Mouse (Mus musculus) heart, embryonic 16.5 days (tissue): Measurements from ENCODE around the gene Tfdp1. TPM values are rescaled to one million over a fixed set of nuclear protein-coding genes. Genes with fewer than 3 reads are reported as not detected.

ENCODE experiments used
- ATAC-seq: fragments of 200-750 bp; cut with Nextera tagmentation; replicated peaks from 2 replicates; pipeline ENCODE4 v1.8.0; 2017; ENCODE audit warnings: moderate number of reproducible peaks; ENCODE audit not compliant: insufficient read depth, low FRiP score; ENCODE audit errors: extremely low read depth
- H3K27ac ChIP-seq: fragments of 300-500 bp; sonication (generic); 2 replicates; pipeline ENCODE4 v1.5.1; 2014; ENCODE audit warnings: mild to moderate bottlenecking, low read length, control low read depth, moderate library complexity
- H3K27me3 ChIP-seq: fragments of 300-500 bp; sonication (generic); 2 replicates; pipeline ENCODE4 v1.6.1; 2014; ENCODE audit warnings: low read length, mixed read lengths; ENCODE audit not compliant: control insufficient read depth, insufficient read depth
- H3K36me3 ChIP-seq: fragments of 300-500 bp; sonication (generic); 2 replicates; pipeline ENCODE4 v1.6.1; 2014; ENCODE audit not compliant: control insufficient read depth, insufficient read depth
- H3K4me1 ChIP-seq: fragments of 300-500 bp; sonication (generic); 2 replicates; pipeline ENCODE4 v1.6.1; 2014; ENCODE audit warnings: low read length, mixed read lengths; ENCODE audit not compliant: control insufficient read depth, insufficient read depth
- H3K4me2 ChIP-seq: fragments of 300-500 bp; sonication (generic); 2 replicates; pipeline ENCODE4 v1.6.1; 2014; ENCODE audit warnings: low read depth, mild to moderate bottlenecking, control low read depth, low read length
- H3K4me3 ChIP-seq: fragments of 300-500 bp; sonication (generic); 2 replicates; pipeline ENCODE4 v1.5.1; 2014; ENCODE audit warnings: mild to moderate bottlenecking, control low read depth, low read length
- H3K9ac ChIP-seq: fragments of 300-500 bp; sonication (generic); 2 replicates; pipeline ENCODE4 v1.6.1; 2014; ENCODE audit warnings: low read length, control low read depth
- H3K9me3 ChIP-seq: fragments of 300-500 bp; sonication (generic); replicated peaks from 2 replicates; pipeline ENCODE4 v1.6.1; 2016; ENCODE audit warnings: low read length; ENCODE audit not compliant: control insufficient read depth
- WGBS: fragments of 180-500 bp; shearing (Covaris S2); extraction: QIAGEN DNeasy Blood & Tissue Kit; methylation state at CpG from one replicate; pipeline ENCODE4 v1.1.7; 2014; 5-methylcytosine and 5-hydroxymethylcytosine counted together
- polyA plus RNA-seq: library from polyadenylated mRNA; unstranded; fragments of >200 nt; fragmentation: Nextera tagmentation; extraction: Ambion mirVana; gene quantifications from 2 replicates; pipeline ENCODE4 v1.2.1, GENCODE M21; 2015

The Tfdp1 gene
- polyA plus RNA-seq, 1 experiment from 2014 or later: 93.6 TPM

DNA sequence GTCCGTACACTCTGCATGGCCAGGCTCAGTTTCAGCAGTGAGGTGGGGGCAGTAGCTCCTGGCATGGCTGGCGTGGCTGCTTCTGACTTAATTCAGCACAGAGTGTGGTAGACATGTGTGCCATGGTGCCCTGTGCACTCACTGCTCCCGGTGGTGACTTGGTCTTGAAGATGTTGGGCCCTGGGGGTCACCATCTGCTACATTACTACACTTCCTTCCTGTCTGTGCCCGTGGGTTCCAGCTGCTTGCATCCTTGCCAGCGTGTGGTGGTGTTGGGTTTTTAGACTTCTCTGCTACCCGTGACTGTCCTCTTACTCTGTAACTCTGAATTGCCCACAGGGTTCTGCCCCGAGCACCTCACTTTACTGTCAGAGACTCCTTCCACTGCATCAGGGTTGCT, 21.7 kb downstream of the Tfdp1 start:
- H3K27me3 ChIP-seq: no peaks in the 10 kb centered on the region
- no peak overlapping the region for H3K4me2 ChIP-seq
- H3K27ac ChIP-seq: no peak overlapping the region
- H3K36me3 ChIP-seq: peaks cover 68% of the 10 kb centered on the region
- no peaks in the 10 kb centered on the region for H3K4me1 ChIP-seq
- no peaks in the 10 kb centered on the region; the same call in 1 of the 2 replicates for H3K9me3 ChIP-seq
- H3K9ac ChIP-seq: no peak overlapping the region
- 86% methylated on average over 7 of the region's 7 CpGs for WGBS
- no peak for ATAC-seq
- no peak overlapping the region for H3K4me3 ChIP-seq

DNA sequence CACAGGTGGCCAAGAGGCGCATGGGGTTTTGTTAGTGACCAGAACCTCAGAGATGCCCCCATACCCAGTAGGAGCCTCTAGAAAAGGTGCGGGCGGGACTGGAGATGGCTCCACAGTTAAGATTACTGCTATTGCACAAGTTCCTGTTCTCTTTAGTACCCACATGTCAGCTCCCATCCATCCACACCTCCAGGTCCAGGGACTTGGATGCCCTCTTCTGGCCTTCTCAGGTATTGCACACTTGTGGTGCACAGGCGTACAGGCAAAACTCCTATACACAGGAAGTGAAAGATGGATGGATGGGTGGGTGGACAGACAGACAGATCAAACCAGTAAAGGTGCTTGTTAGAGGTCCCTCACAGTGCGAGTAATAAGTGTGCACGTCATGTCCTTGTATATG, 23.3 kb downstream of the Tfdp1 start:
- Histone ChIP-seq H3K9ac (no peak overlapping the region), H3K27me3 (no peaks in the 10 kb centered on the region), H3K4me2 (no peak overlapping the region), H3K4me1 (no peaks in the 10 kb centered on the region), H3K4me3 (no peak overlapping the region), H3K27ac (no peak overlapping the region), H3K9me3 (no peaks in the 10 kb centered on the region; the same call in 1 of the 2 replicates), H3K36me3 (peaks cover 74% of the 10 kb centered on the region)
- no peak for ATAC-seq
- 98% methylated on average over 6 of the region's 6 CpGs for WGBS

DNA sequence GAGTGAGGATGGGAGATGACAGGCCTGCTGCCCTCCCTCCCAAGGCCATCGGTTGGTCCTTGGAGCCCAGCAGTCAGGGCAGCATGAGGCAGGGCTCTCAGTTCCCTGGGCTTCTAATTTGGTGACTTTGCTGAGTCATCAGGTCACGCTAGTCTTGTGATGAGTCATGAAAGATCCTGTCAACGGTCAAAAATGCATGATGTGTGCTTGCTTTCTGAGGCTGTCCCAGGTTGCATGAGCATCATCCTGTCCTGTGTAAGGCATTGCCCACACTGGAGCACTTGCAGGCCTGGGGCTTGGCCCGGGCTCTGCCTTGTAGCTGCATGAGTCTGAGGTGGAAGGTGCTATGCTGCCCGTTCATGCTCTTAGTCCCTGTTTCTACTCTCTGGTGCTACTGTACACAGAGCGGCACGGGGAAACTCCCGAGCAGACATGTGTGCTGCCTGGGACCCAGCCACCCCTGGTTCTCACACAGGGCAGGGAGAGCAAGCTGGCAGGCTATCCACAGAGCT, 34.7 kb downstream of the Tfdp1 start:
- ATAC-seq: no peak
- Histone ChIP-seq H3K36me3 (peaks cover 62% of the 10 kb centered on the region), H3K4me2 (no peak overlapping the region), H3K27me3 (no peaks in the 10 kb centered on the region), H3K9ac (no peak overlapping the region), H3K4me1 (no peaks in the 10 kb centered on the region), H3K4me3 (no peak overlapping the region), H3K27ac (no peak overlapping the region), H3K9me3 (no peaks in the 10 kb centered on the region)
- WGBS: 77% methylated on average over 8 of the region's 8 CpGs

DNA sequence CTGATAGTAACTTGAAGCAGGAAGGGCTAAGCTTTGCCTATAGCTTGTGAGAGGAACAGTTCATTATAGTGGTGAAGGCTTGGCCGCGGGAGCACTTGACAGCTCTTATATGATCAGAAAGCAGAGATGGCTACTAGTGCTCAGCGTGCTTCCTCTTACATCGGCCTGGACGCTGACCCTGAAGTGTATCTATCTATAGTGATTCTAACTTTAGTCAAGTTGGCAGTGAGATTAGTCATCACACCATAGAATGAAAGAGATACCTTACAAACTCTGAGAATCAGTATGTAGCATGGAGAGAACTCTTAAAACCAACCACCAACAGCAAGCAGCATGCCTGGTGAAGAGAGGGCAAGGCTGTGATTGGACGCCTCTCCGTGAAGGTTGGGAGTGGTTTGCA, 43.1 kb downstream of the Tfdp1 start:
- Histone ChIP-seq H3K4me1 (no peaks in the 10 kb centered on the region), H3K36me3 (peaks cover 9% of the 10 kb centered on the region), H3K27me3 (no peaks in the 10 kb centered on the region), H3K9me3 (no peaks in the 10 kb centered on the region), H3K4me3 (no peak overlapping the region), H3K9ac (no peak overlapping the region), H3K27ac (no peak overlapping the region), H3K4me2 (no peak overlapping the region)
- 64% methylated on average over 7 of the region's 7 CpGs for WGBS
- no peak for ATAC-seq

DNA sequence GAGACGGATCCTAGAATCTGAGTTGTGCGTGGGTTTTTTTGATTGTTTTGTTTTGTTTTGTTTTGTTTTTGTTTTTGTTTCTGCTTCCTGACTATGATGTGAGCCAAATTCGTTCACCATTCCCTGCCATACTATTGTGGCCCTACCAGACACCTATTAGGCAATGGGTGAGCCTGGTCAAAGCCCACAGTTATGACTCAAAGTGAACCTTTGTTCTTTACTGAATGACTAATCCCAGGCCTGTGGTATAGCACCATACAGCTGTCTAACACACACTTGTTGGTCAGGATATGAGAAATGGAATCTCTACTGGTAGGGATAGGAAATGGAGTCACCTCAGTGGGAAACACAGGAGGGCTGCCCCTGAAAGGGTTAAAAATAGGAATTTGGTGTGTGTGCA, 44.0 kb downstream of the Tfdp1 start:
- ATAC-seq: no peak
- peaks cover 9% of the 10 kb centered on the region for H3K36me3 ChIP-seq
- no peaks in the 10 kb centered on the region for H3K27me3 ChIP-seq
- H3K4me2 ChIP-seq: no peak overlapping the region
- WGBS: 82% methylated on average over 3 of the region's 3 CpGs
- no peak overlapping the region for H3K27ac ChIP-seq
- no peaks in the 10 kb centered on the region for H3K4me1 ChIP-seq
- H3K9ac ChIP-seq: no peak overlapping the region
- H3K9me3 ChIP-seq: no peaks in the 10 kb centered on the region
- no peak overlapping the region for H3K4me3 ChIP-seq

DNA sequence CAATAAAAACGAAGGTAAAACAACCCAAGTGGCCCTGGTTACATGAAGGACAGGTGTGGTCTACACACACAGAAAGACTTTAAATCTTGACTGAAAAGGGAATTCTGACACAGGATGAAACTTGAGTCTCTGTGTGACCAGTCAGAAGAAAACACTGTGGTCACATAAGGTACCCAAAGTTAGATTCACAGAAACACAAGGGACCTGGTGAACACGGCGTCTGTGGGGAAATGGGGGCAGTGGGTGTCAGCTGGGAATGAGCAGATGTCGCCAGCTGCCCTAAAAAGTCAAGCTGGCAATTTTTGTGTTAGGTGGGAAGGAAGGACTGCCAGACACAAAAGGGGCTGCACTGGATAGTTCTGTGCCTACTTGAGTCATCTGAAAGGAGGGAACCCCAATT, 44.4 kb downstream of the Tfdp1 start:
- Histone ChIP-seq H3K27me3 (no peaks in the 10 kb centered on the region), H3K9me3 (no peaks in the 10 kb centered on the region), H3K4me1 (no peaks in the 10 kb centered on the region), H3K4me3 (no peak overlapping the region), H3K4me2 (no peak overlapping the region), H3K9ac (no peak overlapping the region), H3K36me3 (peaks cover 9% of the 10 kb centered on the region), H3K27ac (no peak overlapping the region)
- 91% methylated on average over 4 of the region's 4 CpGs for WGBS
- no peak for ATAC-seq

DNA sequence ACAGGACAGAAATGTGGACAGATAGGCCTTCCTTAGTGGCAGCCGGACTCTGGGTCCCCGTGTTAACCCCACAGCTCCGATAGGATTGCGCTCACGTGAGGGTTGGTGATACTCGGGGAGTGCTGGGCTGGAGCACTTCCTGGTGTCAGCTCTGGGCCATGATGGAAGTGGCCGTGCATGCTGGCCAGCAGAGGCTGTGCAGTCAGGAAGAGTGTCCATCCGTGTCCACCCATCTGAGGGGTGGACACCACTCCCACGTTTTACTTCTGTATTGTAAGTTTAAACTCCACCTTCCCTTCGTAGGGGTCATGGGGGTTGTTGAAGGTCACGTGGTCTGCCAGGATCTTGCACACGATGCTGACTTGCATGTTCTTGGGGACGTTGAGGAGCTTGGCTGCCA, 47.8 kb downstream of the Tfdp1 start:
- Histone ChIP-seq H3K4me3 (no peak overlapping the region), H3K4me2 (no peak overlapping the region), H3K9me3 (no peaks in the 10 kb centered on the region), H3K27me3 (no peaks in the 10 kb centered on the region), H3K9ac (no peak overlapping the region), H3K36me3 (no peaks in the 10 kb centered on the region), H3K4me1 (no peaks in the 10 kb centered on the region), H3K27ac (no peak overlapping the region)
- WGBS: 71% methylated on average over 13 of the region's 13 CpGs
- no peak for ATAC-seq

DNA sequence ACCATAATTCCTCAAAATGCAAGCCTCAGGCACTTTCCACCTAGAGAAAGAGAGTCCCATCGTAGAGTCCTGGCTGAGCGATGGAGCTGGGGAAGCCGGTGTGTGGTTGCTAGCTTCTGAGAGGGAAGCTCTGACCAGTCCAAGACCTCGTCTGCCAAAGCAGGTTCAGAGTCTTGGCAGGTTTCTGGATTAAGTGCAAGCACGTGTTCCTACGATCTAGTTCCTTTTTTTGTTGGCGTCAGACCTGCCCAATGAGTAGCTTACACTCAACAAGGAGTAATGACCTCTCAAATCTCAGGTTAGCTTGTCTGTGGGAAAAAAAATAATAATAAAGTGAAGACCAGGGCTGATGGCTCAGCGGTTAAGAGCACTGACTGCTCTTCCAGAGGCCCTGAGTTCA, 49.2 kb downstream of the Tfdp1 start:
- Histone ChIP-seq H3K9ac (no peak overlapping the region), H3K27me3 (no peaks in the 10 kb centered on the region), H3K36me3 (no peaks in the 10 kb centered on the region), H3K4me3 (no peak overlapping the region), H3K4me1 (no peaks in the 10 kb centered on the region), H3K9me3 (no peaks in the 10 kb centered on the region), H3K27ac (no peak overlapping the region), H3K4me2 (no peak overlapping the region)
- 80% methylated on average over 8 of the region's 8 CpGs for WGBS
- no peak for ATAC-seq

DNA sequence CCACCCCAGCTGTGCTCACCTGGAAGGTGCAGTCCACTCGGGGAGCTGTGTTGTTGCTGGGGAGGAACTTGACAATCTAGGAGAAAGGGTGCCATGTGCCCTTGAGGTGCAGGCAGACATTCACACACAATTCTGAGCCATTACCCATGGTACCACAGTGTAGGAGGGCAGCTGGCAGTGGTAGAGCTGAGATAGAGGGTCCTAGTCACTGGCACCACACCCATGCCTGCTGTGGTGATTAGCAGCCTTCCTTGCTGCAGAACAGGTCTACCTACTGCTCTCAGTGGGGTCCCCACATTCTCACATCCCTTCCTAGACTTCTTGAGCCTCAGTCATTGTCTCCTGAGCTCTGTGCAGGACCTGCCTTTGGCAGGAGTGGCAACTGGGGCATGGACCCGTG, 50.2 kb downstream of the Tfdp1 start:
- Histone ChIP-seq H3K36me3 (no peaks in the 10 kb centered on the region), H3K9me3 (no peaks in the 10 kb centered on the region), H3K4me1 (no peaks in the 10 kb centered on the region), H3K9ac (no peak overlapping the region), H3K4me2 (no peak overlapping the region), H3K27ac (no peak overlapping the region), H3K4me3 (no peak overlapping the region), H3K27me3 (no peaks in the 10 kb centered on the region)
- no peak for ATAC-seq
- WGBS: 73% methylated on average over 2 of the region's 2 CpGs

DNA sequence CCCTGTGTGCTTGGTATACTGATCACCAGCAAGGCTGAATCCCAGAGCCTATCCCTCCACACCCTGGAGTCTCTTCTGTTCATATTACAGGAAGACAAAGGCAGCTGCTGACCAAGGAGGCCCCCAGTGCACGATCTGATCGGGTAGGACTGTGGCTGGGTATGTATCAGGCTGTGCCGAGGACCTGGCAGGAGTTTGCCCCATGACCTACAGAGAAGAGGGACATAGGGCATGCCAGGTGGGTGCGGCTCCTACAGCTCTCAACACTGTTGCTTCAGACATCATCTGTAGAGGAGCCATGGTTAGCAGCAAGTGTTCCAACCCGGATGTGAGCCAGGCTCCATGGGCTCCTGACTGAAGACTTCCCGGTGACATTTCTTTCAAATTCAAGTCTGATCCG, 55.3 kb downstream of the Tfdp1 start:
- WGBS: 83% methylated on average over 7 of the region's 7 CpGs
- H3K9ac ChIP-seq: no peak overlapping the region
- ATAC-seq: no peak
- H3K4me3 ChIP-seq: no peak overlapping the region
- H3K27ac ChIP-seq: no peak overlapping the region
- no peaks in the 10 kb centered on the region for H3K27me3 ChIP-seq
- H3K4me1 ChIP-seq: no peaks in the 10 kb centered on the region
- H3K9me3 ChIP-seq: no peaks in the 10 kb centered on the region
- no peaks in the 10 kb centered on the region for H3K36me3 ChIP-seq
- no peak overlapping the region for H3K4me2 ChIP-seq
